Mouse (Mus musculus): Measurements from ENCODE around the gene Otub1. TPM values are rescaled to one million over a fixed set of nuclear protein-coding genes. Genes with fewer than 3 reads are reported as not detected.

Gene Otub1
- polyA plus RNA-seq, 1 experiment from 2014 or later, result 231 TPM

- ATAC-seq (ENCODE audit: low FRiP score, low TSS enrichment), result no peak
- no peak overlapping the region for H3K4me3 ChIP-seq (ENCODE audit: low read length)
- H3K9ac ChIP-seq (replicated peaks; ENCODE audit: low read length), result peak overlapping the region; percentile 56
- peak overlapping the region; percentile 85 for H3K27ac ChIP-seq (ENCODE audit: low read length)
- H3K27me3 ChIP-seq (ENCODE audit: insufficient read depth, low read length), result no peaks in the 10 kb centered on the region; the same call in 1 of the 2 replicates
- peaks cover 1% of the 10 kb centered on the region; the same call in 1 of the 2 replicates for H3K36me3 ChIP-seq (ENCODE audit: insufficient read depth, low read length)
- 39% methylated on average over 2 of the region's 2 CpGs for WGBS
- no peaks in the 10 kb centered on the region for H3K9me3 ChIP-seq (ENCODE audit: low read length)
- peaks cover 47% of the 10 kb centered on the region for H3K4me1 ChIP-seq (ENCODE audit: insufficient read depth, low read length)
- 0 out of 2 replicates have a peak overlapping the region, but pooled peaks have one; percentile 3 for H3K4me2 ChIP-seq (replicated peaks; ENCODE audit: low read depth, low read length)
Measured at GRCm38 (mm10) chr19:7192561-7192967, 13.6 kb downstream of the Otub1 start.

- ATAC-seq (ENCODE audit: low FRiP score, low TSS enrichment), result peak; percentile 86
- no peak overlapping the region for H3K4me3 ChIP-seq (ENCODE audit: low read length)
- no peak overlapping the region for H3K4me2 ChIP-seq (replicated peaks; ENCODE audit: low read depth, low read length)
- WGBS, result 38% methylated on average over 6 of the region's 6 CpGs
- H3K27ac ChIP-seq (ENCODE audit: low read length), result peak overlapping the region; percentile 85
- no peaks in the 10 kb centered on the region for H3K36me3 ChIP-seq (ENCODE audit: insufficient read depth, low read length)
- H3K4me1 ChIP-seq (ENCODE audit: insufficient read depth, low read length), result peaks cover 46% of the 10 kb centered on the region
- no peaks in the 10 kb centered on the region for H3K9me3 ChIP-seq (ENCODE audit: low read length)
- no peaks in the 10 kb centered on the region; the same call in 1 of the 2 replicates for H3K27me3 ChIP-seq (ENCODE audit: insufficient read depth, low read length)
- no peak overlapping the region for H3K9ac ChIP-seq (replicated peaks; ENCODE audit: low read length)
Measured at GRCm38 (mm10) chr19:7191639-7192038, 14.5 kb downstream of the Otub1 start.

- Histone ChIP-seq H3K27me3 (ENCODE audit: insufficient read depth, low read length) (no peaks in the 10 kb centered on the region; the same call in 1 of the 2 replicates), H3K27ac (ENCODE audit: low read length) (peak overlapping the region; percentile 69), H3K9me3 (ENCODE audit: low read length) (no peaks in the 10 kb centered on the region), H3K4me1 (ENCODE audit: insufficient read depth, low read length) (peaks cover 47% of the 10 kb centered on the region), H3K9ac (replicated peaks; ENCODE audit: low read length) (no peak overlapping the region), H3K36me3 (ENCODE audit: insufficient read depth, low read length) (no peaks in the 10 kb centered on the region), H3K4me3 (ENCODE audit: low read length) (no peak overlapping the region), H3K4me2 (replicated peaks; ENCODE audit: low read depth, low read length) (no peak overlapping the region)
- WGBS, result 47% methylated on average over 5 of the region's 5 CpGs
- ATAC-seq (ENCODE audit: low FRiP score, low TSS enrichment), result no peak
Measured at GRCm38 (mm10) chr19:7190986-7191385, 15.1 kb downstream of the Otub1 start.

- H3K4me2 ChIP-seq (replicated peaks; ENCODE audit: low read depth, low read length), result no peak overlapping the region
- no peak overlapping the region for H3K9ac ChIP-seq (replicated peaks; ENCODE audit: low read length)
- no peak overlapping the region for H3K4me3 ChIP-seq (ENCODE audit: low read length)
- no peaks in the 10 kb centered on the region for H3K9me3 ChIP-seq (ENCODE audit: low read length)
- no peak for ATAC-seq (ENCODE audit: low FRiP score, low TSS enrichment)
- peaks cover 2% of the 10 kb centered on the region; the same call in 1 of the 2 replicates for H3K27me3 ChIP-seq (ENCODE audit: insufficient read depth, low read length)
- 87% methylated on average over 4 of the region's 4 CpGs for WGBS
- peaks cover 55% of the 10 kb centered on the region for H3K4me1 ChIP-seq (ENCODE audit: insufficient read depth, low read length)
- H3K27ac ChIP-seq (ENCODE audit: low read length), result no peak overlapping the region
- no peaks in the 10 kb centered on the region for H3K36me3 ChIP-seq (ENCODE audit: insufficient read depth, low read length)
Measured at GRCm38 (mm10) chr19:7189026-7189425, 17.1 kb downstream of the Otub1 start.

GRCm38 (mm10) chr19:7187157-7187556, 19.0 kb downstream of the Otub1 start:
- peaks cover 55% of the 10 kb centered on the region for H3K4me1 ChIP-seq (ENCODE audit: insufficient read depth, low read length)
- no peak overlapping the region for H3K4me3 ChIP-seq (ENCODE audit: low read length)
- H3K27me3 ChIP-seq (ENCODE audit: insufficient read depth, low read length), result peaks cover 13% of the 10 kb centered on the region; the same call in 1 of the 2 replicates
- WGBS, result 75% methylated on average over 5 of the region's 5 CpGs
- ATAC-seq (ENCODE audit: low FRiP score, low TSS enrichment), result no peak
- H3K4me2 ChIP-seq (replicated peaks; ENCODE audit: low read depth, low read length), result no peak overlapping the region
- no peak overlapping the region for H3K9ac ChIP-seq (replicated peaks; ENCODE audit: low read length)
- H3K9me3 ChIP-seq (ENCODE audit: low read length), result no peaks in the 10 kb centered on the region
- no peaks in the 10 kb centered on the region for H3K36me3 ChIP-seq (ENCODE audit: insufficient read depth, low read length)
- H3K27ac ChIP-seq (ENCODE audit: low read length), result no peak overlapping the region

- H3K27me3 ChIP-seq (ENCODE audit: insufficient read depth, low read length), result peaks cover 15% of the 10 kb centered on the region; the same call in 1 of the 2 replicates
- no peaks in the 10 kb centered on the region for H3K9me3 ChIP-seq (ENCODE audit: low read length)
- H3K9ac ChIP-seq (replicated peaks; ENCODE audit: low read length), result peak overlapping the region; percentile 29; the same call in 1 of the 2 replicates
- 6% methylated on average over 17 of the region's 18 CpGs for WGBS
- no peak overlapping the region for H3K4me3 ChIP-seq (ENCODE audit: low read length)
- no peak for ATAC-seq (ENCODE audit: low FRiP score, low TSS enrichment)
- H3K27ac ChIP-seq (ENCODE audit: low read length), result no peak overlapping the region
- peaks cover 50% of the 10 kb centered on the region for H3K4me1 ChIP-seq (ENCODE audit: insufficient read depth, low read length)
- no peaks in the 10 kb centered on the region for H3K36me3 ChIP-seq (ENCODE audit: insufficient read depth, low read length)
- 0 out of 2 replicates have a peak overlapping the region, but pooled peaks have one; percentile 8 for H3K4me2 ChIP-seq (replicated peaks; ENCODE audit: low read depth, low read length)
Measured at GRCm38 (mm10) chr19:7185715-7186291, 20.3 kb downstream of the Otub1 start.

GRCm38 (mm10) chr19:7185059-7185458, 21.1 kb downstream of the Otub1 start:
- peaks cover 22% of the 10 kb centered on the region; the same call in 1 of the 2 replicates for H3K27me3 ChIP-seq (ENCODE audit: insufficient read depth, low read length)
- H3K27ac ChIP-seq (ENCODE audit: low read length), result no peak overlapping the region
- no peaks in the 10 kb centered on the region for H3K9me3 ChIP-seq (ENCODE audit: low read length)
- 57% methylated on average over 4 of the region's 4 CpGs for WGBS
- H3K9ac ChIP-seq (replicated peaks; ENCODE audit: low read length), result no peak overlapping the region
- no peak for ATAC-seq (ENCODE audit: low FRiP score, low TSS enrichment)
- H3K4me1 ChIP-seq (ENCODE audit: insufficient read depth, low read length), result peaks cover 54% of the 10 kb centered on the region
- no peak overlapping the region for H3K4me3 ChIP-seq (ENCODE audit: low read length)
- H3K4me2 ChIP-seq (replicated peaks; ENCODE audit: low read depth, low read length), result no peak overlapping the region
- no peaks in the 10 kb centered on the region for H3K36me3 ChIP-seq (ENCODE audit: insufficient read depth, low read length)

GRCm38 (mm10) chr19:7183419-7183818, 22.7 kb downstream of the Otub1 start:
- Histone ChIP-seq H3K36me3 (ENCODE audit: insufficient read depth, low read length) (no peaks in the 10 kb centered on the region), H3K27me3 (ENCODE audit: insufficient read depth, low read length) (peaks cover 22% of the 10 kb centered on the region; the same call in 1 of the 2 replicates), H3K9ac (replicated peaks; ENCODE audit: low read length) (0 out of 2 replicates have a peak overlapping the region, but pooled peaks have one; percentile 13), H3K4me1 (ENCODE audit: insufficient read depth, low read length) (peaks cover 65% of the 10 kb centered on the region), H3K27ac (ENCODE audit: low read length) (no peak overlapping the region), H3K4me3 (ENCODE audit: low read length) (no peak overlapping the region), H3K4me2 (replicated peaks; ENCODE audit: low read depth, low read length) (no peak overlapping the region), H3K9me3 (ENCODE audit: low read length) (no peaks in the 10 kb centered on the region)
- no peak for ATAC-seq (ENCODE audit: low FRiP score, low TSS enrichment)
- WGBS, result 64% methylated on average over 11 of the region's 11 CpGs

- Histone ChIP-seq H3K27ac (ENCODE audit: low read length) (peak overlapping the region; percentile 57), H3K4me3 (ENCODE audit: low read length) (peak overlapping the region; percentile 18; the same call in 1 of the 2 replicates), H3K36me3 (ENCODE audit: insufficient read depth, low read length) (no peaks in the 10 kb centered on the region), H3K9ac (replicated peaks; ENCODE audit: low read length) (peak overlapping the region; percentile 48), H3K4me2 (replicated peaks; ENCODE audit: low read depth, low read length) (peak overlapping the region; percentile 36), H3K9me3 (ENCODE audit: low read length) (no peaks in the 10 kb centered on the region), H3K4me1 (ENCODE audit: insufficient read depth, low read length) (peaks cover 67% of the 10 kb centered on the region), H3K27me3 (ENCODE audit: insufficient read depth, low read length) (peaks cover 22% of the 10 kb centered on the region; the same call in 1 of the 2 replicates)
- ATAC-seq (ENCODE audit: low FRiP score, low TSS enrichment), result peak; percentile 58
- WGBS, result 8% methylated on average over 23 of the region's 23 CpGs
Measured at GRCm38 (mm10) chr19:7182273-7182949, 23.7 kb downstream of the Otub1 start.

- peak overlapping the region; percentile 57; the same call in 1 of the 2 replicates for H3K27ac ChIP-seq (ENCODE audit: low read length)
- WGBS, result 72% methylated on average over 7 of the region's 7 CpGs
- no peaks in the 10 kb centered on the region for H3K36me3 ChIP-seq (ENCODE audit: insufficient read depth, low read length)
- peaks cover 26% of the 10 kb centered on the region; the same call in 1 of the 2 replicates for H3K27me3 ChIP-seq (ENCODE audit: insufficient read depth, low read length)
- H3K9me3 ChIP-seq (ENCODE audit: low read length), result no peaks in the 10 kb centered on the region
- no peak overlapping the region for H3K9ac ChIP-seq (replicated peaks; ENCODE audit: low read length)
- H3K4me3 ChIP-seq (ENCODE audit: low read length), result no peak overlapping the region
- no peak overlapping the region for H3K4me2 ChIP-seq (replicated peaks; ENCODE audit: low read depth, low read length)
- peaks cover 60% of the 10 kb centered on the region for H3K4me1 ChIP-seq (ENCODE audit: insufficient read depth, low read length)
- no peak for ATAC-seq (ENCODE audit: low FRiP score, low TSS enrichment)
Measured at GRCm38 (mm10) chr19:7181496-7181895, 24.6 kb downstream of the Otub1 start.
